Mouse (Mus musculus): Measurements from ENCODE around the gene Epb41l4b. TPM values are rescaled to one million over a fixed set of nuclear protein-coding genes. Genes with fewer than 3 reads are reported as not detected.

Gene Epb41l4b
- polyA plus RNA-seq, 1 experiment from 2014 or later: 0.29 TPM

- Histone ChIP-seq H3K27ac (ENCODE audit: poor library complexity, severe bottlenecking) (no peak overlapping the region), H3K27me3 (replicated peaks) (peaks cover 21% of the 10 kb centered on the region), H3K4me2 (no peak overlapping the region), H3K4me1 (replicated peaks) (peaks cover 2% of the 10 kb centered on the region), H3K36me3 (no peaks in the 10 kb centered on the region), H3K9ac (no peak overlapping the region), H3K4me3 (no peak overlapping the region), H3K9me3 (replicated peaks) (no peaks in the 10 kb centered on the region)
- 43% methylated on average over 3 of the region's 3 CpGs for WGBS
- no peak for ATAC-seq (ENCODE audit: insufficient number of reproducible peaks, low FRiP score)
Observed at GRCm38 (mm10) chr4:57148182-57148581, 4.9 kb upstream of the Epb41l4b start.

GRCm38 (mm10) chr4:57142374-57143025 is 737 bp downstream of the Epb41l4b start:
- Histone ChIP-seq H3K36me3 (no peaks in the 10 kb centered on the region), H3K27ac (ENCODE audit: poor library complexity, severe bottlenecking) (no peak overlapping the region), H3K9ac (peak overlapping the region; percentile 85), H3K27me3 (replicated peaks) (peaks cover 73% of the 10 kb centered on the region), H3K4me1 (replicated peaks) (peaks cover 11% of the 10 kb centered on the region), H3K9me3 (replicated peaks) (no peaks in the 10 kb centered on the region), H3K4me2 (peak overlapping the region; percentile 99), H3K4me3 (peak overlapping the region; percentile 76)
- 2% methylated on average over 43 of the region's 43 CpGs for WGBS
- no peak for ATAC-seq (ENCODE audit: insufficient number of reproducible peaks, low FRiP score)

- 7% methylated on average over 26 of the region's 26 CpGs for WGBS
- no peak overlapping the region for H3K27ac ChIP-seq (ENCODE audit: poor library complexity, severe bottlenecking)
- H3K4me2 ChIP-seq: peak overlapping the region; percentile 99
- peak overlapping the region; percentile 76 for H3K4me3 ChIP-seq
- no peak for ATAC-seq (ENCODE audit: insufficient number of reproducible peaks, low FRiP score)
- no peaks in the 10 kb centered on the region for H3K36me3 ChIP-seq
- peaks cover 79% of the 10 kb centered on the region for H3K27me3 ChIP-seq (replicated peaks)
- H3K4me1 ChIP-seq (replicated peaks): peaks cover 11% of the 10 kb centered on the region
- H3K9me3 ChIP-seq (replicated peaks): no peaks in the 10 kb centered on the region
- 0 out of 2 replicates have a peak overlapping the region, but pooled peaks have one; percentile 85 for H3K9ac ChIP-seq
Observed at GRCm38 (mm10) chr4:57141908-57142361, 1.3 kb downstream of the Epb41l4b start.

GRCm38 (mm10) chr4:57140992-57141717 is 2.1 kb downstream of the Epb41l4b start:
- no peak for ATAC-seq (ENCODE audit: insufficient number of reproducible peaks, low FRiP score)
- H3K4me2 ChIP-seq: peak overlapping the region; percentile 99
- no peaks in the 10 kb centered on the region for H3K9me3 ChIP-seq (replicated peaks)
- no peaks in the 10 kb centered on the region for H3K36me3 ChIP-seq
- 39% methylated on average over 15 of the region's 15 CpGs for WGBS
- H3K4me1 ChIP-seq (replicated peaks): peaks cover 11% of the 10 kb centered on the region
- peak overlapping the region; percentile 76 for H3K4me3 ChIP-seq
- no peak overlapping the region for H3K9ac ChIP-seq
- H3K27ac ChIP-seq (ENCODE audit: poor library complexity, severe bottlenecking): no peak overlapping the region
- peaks cover 78% of the 10 kb centered on the region for H3K27me3 ChIP-seq (replicated peaks)

- WGBS: 73% methylated on average over 4 of the region's 4 CpGs
- no peak for ATAC-seq (ENCODE audit: insufficient number of reproducible peaks, low FRiP score)
- Histone ChIP-seq H3K9ac (no peak overlapping the region), H3K27ac (ENCODE audit: poor library complexity, severe bottlenecking) (no peak overlapping the region), H3K27me3 (replicated peaks) (peaks cover 74% of the 10 kb centered on the region), H3K4me1 (replicated peaks) (peaks cover 11% of the 10 kb centered on the region), H3K36me3 (no peaks in the 10 kb centered on the region), H3K4me3 (no peak overlapping the region), H3K4me2 (no peak overlapping the region), H3K9me3 (replicated peaks) (no peaks in the 10 kb centered on the region)
Observed at GRCm38 (mm10) chr4:57140200-57140799, 2.9 kb downstream of the Epb41l4b start.

GRCm38 (mm10) chr4:57139433-57139832 is 3.8 kb downstream of the Epb41l4b start:
- no peak overlapping the region for H3K4me2 ChIP-seq
- peaks cover 11% of the 10 kb centered on the region for H3K4me1 ChIP-seq (replicated peaks)
- peaks cover 72% of the 10 kb centered on the region for H3K27me3 ChIP-seq (replicated peaks)
- no peaks in the 10 kb centered on the region for H3K9me3 ChIP-seq (replicated peaks)
- 65% methylated on average over 10 of the region's 10 CpGs for WGBS
- no peak overlapping the region for H3K9ac ChIP-seq
- ATAC-seq (ENCODE audit: insufficient number of reproducible peaks, low FRiP score): no peak
- H3K4me3 ChIP-seq: no peak overlapping the region
- H3K36me3 ChIP-seq: no peaks in the 10 kb centered on the region
- no peak overlapping the region for H3K27ac ChIP-seq (ENCODE audit: poor library complexity, severe bottlenecking)

- Histone ChIP-seq H3K4me1 (replicated peaks) (peaks cover 11% of the 10 kb centered on the region), H3K27ac (ENCODE audit: poor library complexity, severe bottlenecking) (no peak overlapping the region), H3K27me3 (replicated peaks) (peaks cover 79% of the 10 kb centered on the region), H3K36me3 (no peaks in the 10 kb centered on the region), H3K4me2 (no peak overlapping the region), H3K9me3 (replicated peaks) (no peaks in the 10 kb centered on the region), H3K4me3 (no peak overlapping the region), H3K9ac (no peak overlapping the region)
- WGBS: 62% methylated on average over 6 of the region's 6 CpGs
- ATAC-seq (ENCODE audit: insufficient number of reproducible peaks, low FRiP score): no peak
Observed at GRCm38 (mm10) chr4:57138093-57138440, 5.2 kb downstream of the Epb41l4b start.

- Histone ChIP-seq H3K4me3 (no peak overlapping the region), H3K4me2 (no peak overlapping the region), H3K27ac (ENCODE audit: poor library complexity, severe bottlenecking) (no peak overlapping the region), H3K36me3 (no peaks in the 10 kb centered on the region), H3K9ac (no peak overlapping the region), H3K27me3 (replicated peaks) (peaks cover 75% of the 10 kb centered on the region), H3K9me3 (replicated peaks) (no peaks in the 10 kb centered on the region), H3K4me1 (replicated peaks) (peaks cover 9% of the 10 kb centered on the region)
- WGBS: 73% methylated on average over 8 of the region's 8 CpGs
- no peak for ATAC-seq (ENCODE audit: insufficient number of reproducible peaks, low FRiP score)
Observed at GRCm38 (mm10) chr4:57137371-57138092, 5.7 kb downstream of the Epb41l4b start.

- Histone ChIP-seq H3K27me3 (replicated peaks) (peaks cover 61% of the 10 kb centered on the region), H3K36me3 (no peaks in the 10 kb centered on the region)
- WGBS: 77% methylated on average over 1 of the region's 1 CpGs
Observed at GRCm38 (mm10) chr4:57135431-57135830, 7.8 kb downstream of the Epb41l4b start.

GRCm38 (mm10) chr4:57134554-57134953 is 8.7 kb downstream of the Epb41l4b start:
- no peaks in the 10 kb centered on the region for H3K36me3 ChIP-seq
- no peak overlapping the region for H3K4me2 ChIP-seq
- no peak for ATAC-seq (ENCODE audit: insufficient number of reproducible peaks, low FRiP score)
- no peak overlapping the region for H3K9ac ChIP-seq
- H3K27me3 ChIP-seq (replicated peaks): peaks cover 53% of the 10 kb centered on the region
- H3K4me3 ChIP-seq: no peak overlapping the region
- 46% methylated on average over 4 of the region's 4 CpGs for WGBS
- no peaks in the 10 kb centered on the region for H3K9me3 ChIP-seq (replicated peaks)
- peaks cover 7% of the 10 kb centered on the region; the same call in 1 of the 2 replicates for H3K4me1 ChIP-seq (replicated peaks)
- no peak overlapping the region for H3K27ac ChIP-seq (ENCODE audit: poor library complexity, severe bottlenecking)

More at GRCm38 (mm10) chr4:57135431-57135830, 7.8 kb downstream of the Epb41l4b start:
- H3K9me3 ChIP-seq (replicated peaks): no peaks in the 10 kb centered on the region
- no peak overlapping the region for H3K4me3 ChIP-seq
- no peak for ATAC-seq (ENCODE audit: insufficient number of reproducible peaks, low FRiP score)
- no peak overlapping the region for H3K9ac ChIP-seq
- H3K4me1 ChIP-seq (replicated peaks): peaks cover 7% of the 10 kb centered on the region; the same call in 1 of the 2 replicates
- H3K27ac ChIP-seq (ENCODE audit: poor library complexity, severe bottlenecking): no peak overlapping the region
- no peak overlapping the region for H3K4me2 ChIP-seq

GRCm38 (mm10) chr4:57131839-57132238 is 11.4 kb downstream of the Epb41l4b start:
- 69% methylated on average over 10 of the region's 10 CpGs for WGBS
- no peak overlapping the region for H3K27ac ChIP-seq (ENCODE audit: poor library complexity, severe bottlenecking)
- no peak overlapping the region for H3K4me3 ChIP-seq
- H3K36me3 ChIP-seq: no peaks in the 10 kb centered on the region
- no peak overlapping the region for H3K4me2 ChIP-seq
- H3K4me1 ChIP-seq (replicated peaks): peaks cover 7% of the 10 kb centered on the region; the same call in 1 of the 2 replicates
- H3K9me3 ChIP-seq (replicated peaks): no peaks in the 10 kb centered on the region
- no peak overlapping the region for H3K9ac ChIP-seq
- ATAC-seq (ENCODE audit: insufficient number of reproducible peaks, low FRiP score): no peak
- peaks cover 33% of the 10 kb centered on the region for H3K27me3 ChIP-seq (replicated peaks)
